In genomic region chr9:116338093-116338728, GRCm38 (mm10) we compare ENCODE assay signal across 11 mouse cellular contexts.
DNase-seq lines count a peak whose midpoint lies in the region; ATAC-seq and TF ChIP-seq lines count a peak whose summit lies in the region.
"Had no signal": no experiment of that assay in that cellular context is flagged by ENCODE, and none has a peak within 500 bp of the region (broad histone marks: within the 10 kb centered on the region; RNA-seq: fewer than 3 reads in every experiment).

No protein-coding gene starts in this region.

- no peaks in the 10 kb centered on the region for H3K36me3 ChIP-seq in heart, postnatal 0 days (replicated peaks; ENCODE audit: control insufficient read depth, insufficient read depth, low read length)
- H3K36me3 ChIP-seq in heart, embryonic 10.5 days = no peaks in the 10 kb centered on the region
- H3K36me3 ChIP-seq in thymus, adult 2 months (ENCODE audit: control insufficient read depth, insufficient read depth, low read length) = no peaks in the 10 kb centered on the region
- no peaks in the 10 kb centered on the region for H3K36me3 ChIP-seq in forebrain, embryonic 15.5 days
- no peaks in the 10 kb centered on the region for H3K36me3 ChIP-seq in hindbrain, embryonic 12.5 days
- H3K36me3 ChIP-seq: G1E; neural tube, embryonic 12.5 days; stomach, embryonic 15.5 days had no signal

- no peak for DNase-seq in heart, postnatal 0 days (ENCODE audit: low spot score)
- no peak for DNase-seq in heart, embryonic 10.5 days (ENCODE audit: low spot score)
- DNase-seq in T-cell, adult 2 months (ENCODE audit: low spot score) = peak; percentile 84
- peak; percentile 34 to 69 for DNase-seq in kidney, postnatal 25 days
- peak; percentile 47 for DNase-seq in thymus, adult 2 months
- no peak for DNase-seq in heart, postnatal 25 days (ENCODE audit: low spot score)

- 81% methylated on average over 5 of the region's 5 CpGs for WGBS in heart, postnatal 0 days
- 87% methylated on average over 5 of the region's 5 CpGs for WGBS in heart, embryonic 10.5 days
- WGBS in thymus, adult 2 months = 3% methylated on average over 5 of the region's 5 CpGs
- 88% methylated on average over 5 of the region's 5 CpGs for WGBS in forebrain, embryonic 15.5 days
- whole genome bisulfite sequencing in hindbrain, embryonic 12.5 days = 82% methylated on average over 5 of the region's 5 CpGs

- H3K9me3 ChIP-seq in heart, postnatal 0 days (replicated peaks; ENCODE audit: control insufficient read depth, low read length) = 0 out of 2 replicates have a peak, but pooled peaks cover 3% of the 10 kb centered on the region
- no peaks in the 10 kb centered on the region for H3K9me3 ChIP-seq in heart, embryonic 10.5 days
- no peaks in the 10 kb centered on the region for H3K9me3 ChIP-seq in forebrain, embryonic 15.5 days
- no peaks in the 10 kb centered on the region for H3K9me3 ChIP-seq in hindbrain, embryonic 12.5 days (replicated peaks)
- H3K9me3 ChIP-seq: neural tube, embryonic 12.5 days; stomach, embryonic 15.5 days had no signal

- H3K4me1 ChIP-seq in heart, postnatal 0 days (ENCODE audit: control insufficient read depth, insufficient read depth) = no peaks in the 10 kb centered on the region
- H3K4me1 ChIP-seq in heart, embryonic 10.5 days = no peaks in the 10 kb centered on the region
- peaks cover 18% of the 10 kb centered on the region for H3K4me1 ChIP-seq in thymus, adult 2 months (replicated peaks; ENCODE audit: control insufficient read depth, insufficient read depth, low read length)
- H3K4me1 ChIP-seq in forebrain, embryonic 15.5 days = no peaks in the 10 kb centered on the region
- H3K4me1 ChIP-seq in hindbrain, embryonic 12.5 days = no peaks in the 10 kb centered on the region
- H3K4me1 ChIP-seq: neural tube, embryonic 12.5 days had no signal

- no peak overlapping the region for H3K9ac ChIP-seq in heart, postnatal 0 days (replicated peaks; ENCODE audit: low read depth, low read length)
- H3K9ac ChIP-seq in forebrain, embryonic 15.5 days (replicated peaks) = no peak overlapping the region
- H3K9ac ChIP-seq in hindbrain, embryonic 12.5 days = no peak overlapping the region
- H3K9ac ChIP-seq: neural tube, embryonic 12.5 days; stomach, embryonic 15.5 days had no signal

- TF ChIP-seq POLR2A in thymus, adult 2 months (IDR thresholded peaks at IDR 0.05; ENCODE audit: control insufficient read depth, extremely low read depth, insufficient read depth, low read length, poor library complexity) = no peak

- peak overlapping the region; percentile 46; the same call in 1 of the 2 replicates for H3K27ac ChIP-seq in heart, postnatal 0 days (ENCODE audit: low read depth)
- no peak overlapping the region for H3K27ac ChIP-seq in heart, embryonic 10.5 days
- H3K27ac ChIP-seq in thymus, adult 2 months (ENCODE audit: control insufficient read depth, insufficient read depth, low read length) = peak overlapping the region; percentile 98
- no peak overlapping the region for H3K27ac ChIP-seq in forebrain, embryonic 15.5 days (replicated peaks)
- no peak overlapping the region for H3K27ac ChIP-seq in hindbrain, embryonic 12.5 days
- H3K27ac ChIP-seq: neural tube, embryonic 12.5 days; stomach, embryonic 15.5 days had no signal

- H3K27me3 ChIP-seq in heart, postnatal 0 days (ENCODE audit: control insufficient read depth, insufficient read depth, low read length) = no peaks in the 10 kb centered on the region
- no peaks in the 10 kb centered on the region for H3K27me3 ChIP-seq in heart, embryonic 10.5 days (ENCODE audit: insufficient read depth, poor library complexity, severe bottlenecking)
- no peaks in the 10 kb centered on the region for H3K27me3 ChIP-seq in thymus, adult 2 months (ENCODE audit: control insufficient read depth, insufficient read depth, low read length)
- no peaks in the 10 kb centered on the region for H3K27me3 ChIP-seq in forebrain, embryonic 15.5 days
- H3K27me3 ChIP-seq in hindbrain, embryonic 12.5 days = no peaks in the 10 kb centered on the region
- H3K27me3 ChIP-seq: neural tube, embryonic 12.5 days; stomach, embryonic 15.5 days had no signal

- H3K4me3 ChIP-seq in heart, postnatal 0 days (ENCODE audit: low read depth, low read length) = no peak overlapping the region
- no peak overlapping the region for H3K4me3 ChIP-seq in heart, embryonic 10.5 days
- no peak overlapping the region for H3K4me3 ChIP-seq in thymus, adult 2 months (ENCODE audit: control insufficient read depth, insufficient read depth, low read length)
- no peak overlapping the region for H3K4me3 ChIP-seq in forebrain, embryonic 15.5 days
- H3K4me3 ChIP-seq in hindbrain, embryonic 12.5 days = no peak overlapping the region
- H3K4me3 ChIP-seq: neural tube, embryonic 12.5 days; stomach, embryonic 15.5 days had no signal

- TF ChIP-seq EP300 in heart, postnatal 0 days (IDR thresholded peaks at IDR 0.05; ENCODE audit: low read depth) = no peak

- TF ChIP-seq CTCF in heart, postnatal 0 days (IDR thresholded peaks at IDR 0.05; ENCODE audit: low read depth) = no peak
- TF ChIP-seq CTCF in thymus, adult 2 months (IDR thresholded peaks at IDR 0.05; ENCODE audit: borderline replicate concordance, control insufficient read depth, extremely low read depth, insufficient read depth, low read length, poor library complexity) = no peak

- no peak overlapping the region for H3K4me2 ChIP-seq in heart, postnatal 0 days (ENCODE audit: low read depth, low read length)
- no peak overlapping the region for H3K4me2 ChIP-seq in forebrain, embryonic 15.5 days (replicated peaks)
- H3K4me2 ChIP-seq in hindbrain, embryonic 12.5 days (replicated peaks) = no peak overlapping the region
- H3K4me2 ChIP-seq: neural tube, embryonic 12.5 days; stomach, embryonic 15.5 days had no signal

- no peak for ATAC-seq in heart, postnatal 0 days (ENCODE audit: insufficient read depth, low read depth)
- ATAC-seq in forebrain, embryonic 15.5 days (replicated peaks) = no peak
- ATAC-seq in hindbrain, embryonic 12.5 days (ENCODE audit: low FRiP score) = no peak

- intact Hi-C loops in heart, postnatal 25 days (cut with DNase I) = no loop called here

Comparison
In these comparisons a context has a peak if more than half of its experiments do, and no peak if none do; other contexts are left out.
1. H3K27ac ChIP-seq: peak in heart, postnatal 0 days (single experiment) and thymus, adult 2 months (single experiment); none in heart, embryonic 10.5 days (single experiment), forebrain, embryonic 15.5 days (single experiment) and hindbrain, embryonic 12.5 days (single experiment).
2. DNase-seq: peak in T-cell, adult 2 months (single experiment), kidney, postnatal 25 days (2 of 2) and thymus, adult 2 months (single experiment); none in heart, postnatal 0 days (single experiment), heart, embryonic 10.5 days (single experiment) and heart, postnatal 25 days (single experiment).